Mouse (Mus musculus) heart, postnatal 0 days (tissue): Measurements from ENCODE around the gene Znhit6.

Source experiments
- CTCF ChIP-seq: IDR thresholded peaks from 2 replicates; pipeline ENCODE4 v1.5.1; 2016; ENCODE audit warnings: antibody characterized with exemption, control low read depth, low read depth
- EP300 ChIP-seq: IDR thresholded peaks from 2 replicates; pipeline ENCODE4 v1.6.1; 2016; ENCODE audit warnings: antibody characterized with exemption, low read depth

DNA sequence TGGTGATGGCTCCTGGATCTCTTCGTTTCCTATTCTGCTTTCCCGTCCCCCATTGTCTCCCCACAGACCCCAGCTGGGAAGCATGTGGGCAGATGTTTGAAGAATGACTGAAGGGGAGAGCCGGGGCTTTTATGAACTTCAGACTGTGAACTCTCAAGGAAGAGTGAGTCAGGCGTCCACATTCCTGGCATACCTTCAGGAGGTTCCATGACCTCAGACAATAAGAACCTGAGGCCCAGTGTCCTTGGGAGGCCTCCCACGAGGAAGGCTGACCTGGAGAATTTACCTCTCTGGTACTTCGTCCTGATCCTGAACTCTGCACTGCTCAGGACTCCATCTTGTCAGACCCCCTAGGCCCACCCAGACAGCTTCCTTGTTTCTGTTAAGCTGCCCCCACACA lies 56.9 kb downstream of the Znhit6 start:
- no peak for TF ChIP-seq CTCF
- no peak for TF ChIP-seq EP300
